Mouse (Mus musculus) megakaryocyte, embryonic 14.5 days (primary cell): ENCODE data around the gene Sh2b1.

ENCODE experiments used
- FLI1 ChIP-seq: IDR thresholded peaks from 2 replicates; pipeline ENCODE4 v1.6.1; 2012; ENCODE audit warnings: low read length, inconsistent platforms, mixed read lengths
- GATA1 ChIP-seq: IDR thresholded peaks from 3 replicates; pipeline ENCODE4 v1.6.1; 2012; ENCODE audit warnings: mixed read lengths, low read length, inconsistent platforms, borderline replicate concordance

DNA sequence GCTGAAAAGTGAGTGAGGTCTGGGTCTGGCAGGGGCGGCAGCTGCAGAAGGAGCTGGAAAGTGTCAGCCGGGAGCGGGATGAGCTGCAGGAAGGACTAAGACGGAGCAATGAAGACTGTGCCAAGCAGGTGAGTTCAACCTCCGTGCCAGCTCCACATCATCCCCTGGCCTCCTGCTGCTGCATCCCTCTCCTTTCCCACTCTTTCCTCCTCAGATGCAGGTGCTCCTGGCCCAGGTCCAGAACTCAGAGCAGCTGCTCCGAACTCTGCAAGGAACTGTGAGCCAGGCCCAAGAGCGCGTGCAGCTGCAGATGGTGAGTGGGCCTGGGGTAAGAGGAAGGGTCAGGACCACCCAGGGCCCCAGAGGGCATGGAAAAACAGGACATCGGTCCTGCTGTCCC, 35.1 kb downstream of the Sh2b1 start:
- TF ChIP-seq FLI1 (no peak), GATA1 (no peak)
